Mouse (Mus musculus) colon, adult 2 months (tissue): Measurements from ENCODE around the gene Scube2. TPM values are rescaled to one million over a fixed set of nuclear protein-coding genes. Genes with fewer than 3 reads are reported as not detected.

Experiments
- polyA plus RNA-seq: library from polyadenylated mRNA; depleted of rRNA; stranded (reverse); fragments of >200 nt; gene quantifications from 2 replicates; pipeline ENCODE4 v1.2.3, GENCODE M21; 2012; rRNA removed

Gene Scube2
- polyA plus RNA-seq, result 2.2 and 2.4 TPM in 2 replicates

DNA sequence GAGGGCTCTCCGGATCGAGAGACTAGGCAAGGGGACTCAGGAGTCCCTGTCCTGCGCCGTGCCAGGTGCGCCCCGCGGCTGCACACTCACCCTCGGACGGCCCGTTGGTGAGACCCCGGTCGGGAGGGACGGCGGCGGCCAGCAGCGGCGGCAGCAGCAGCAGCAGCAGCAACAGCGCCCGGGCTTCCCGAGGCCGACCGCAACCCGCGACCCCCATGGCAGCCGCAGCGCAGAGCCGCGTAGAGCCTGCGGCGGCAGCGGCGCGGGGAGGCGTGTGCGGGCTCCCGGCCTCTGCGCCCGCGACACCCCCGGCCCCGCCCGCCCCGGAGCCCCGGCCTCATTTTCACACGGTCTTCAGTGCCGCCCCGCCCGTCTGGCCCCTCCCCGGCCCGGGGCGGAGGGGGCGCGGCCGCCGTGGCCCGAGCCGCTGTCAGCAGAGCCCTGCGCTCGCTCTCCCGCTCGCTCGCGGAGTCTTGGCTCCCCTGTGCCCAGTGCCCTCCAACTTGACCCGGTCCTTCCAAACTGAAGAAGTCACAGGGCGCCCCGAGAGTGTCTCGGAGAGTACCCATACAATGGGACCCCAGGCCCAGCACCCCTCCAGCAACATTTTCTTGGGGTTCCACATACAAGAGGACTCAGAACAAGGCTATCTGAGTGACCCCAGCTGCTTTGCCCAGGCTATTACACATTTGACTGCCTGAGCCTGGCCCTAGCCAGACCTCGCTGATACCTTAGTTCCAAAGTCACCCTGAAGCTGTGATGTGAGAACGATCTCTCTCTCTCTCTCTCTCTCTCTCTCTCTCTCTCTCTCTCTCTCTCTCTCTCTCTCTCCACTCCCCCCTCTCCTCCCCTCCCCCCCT is at the start of gene Scube2:
Gene Scube2 (minus strand): TSS at position 310 of the 860 bp plus-strand sequence.

DNA sequence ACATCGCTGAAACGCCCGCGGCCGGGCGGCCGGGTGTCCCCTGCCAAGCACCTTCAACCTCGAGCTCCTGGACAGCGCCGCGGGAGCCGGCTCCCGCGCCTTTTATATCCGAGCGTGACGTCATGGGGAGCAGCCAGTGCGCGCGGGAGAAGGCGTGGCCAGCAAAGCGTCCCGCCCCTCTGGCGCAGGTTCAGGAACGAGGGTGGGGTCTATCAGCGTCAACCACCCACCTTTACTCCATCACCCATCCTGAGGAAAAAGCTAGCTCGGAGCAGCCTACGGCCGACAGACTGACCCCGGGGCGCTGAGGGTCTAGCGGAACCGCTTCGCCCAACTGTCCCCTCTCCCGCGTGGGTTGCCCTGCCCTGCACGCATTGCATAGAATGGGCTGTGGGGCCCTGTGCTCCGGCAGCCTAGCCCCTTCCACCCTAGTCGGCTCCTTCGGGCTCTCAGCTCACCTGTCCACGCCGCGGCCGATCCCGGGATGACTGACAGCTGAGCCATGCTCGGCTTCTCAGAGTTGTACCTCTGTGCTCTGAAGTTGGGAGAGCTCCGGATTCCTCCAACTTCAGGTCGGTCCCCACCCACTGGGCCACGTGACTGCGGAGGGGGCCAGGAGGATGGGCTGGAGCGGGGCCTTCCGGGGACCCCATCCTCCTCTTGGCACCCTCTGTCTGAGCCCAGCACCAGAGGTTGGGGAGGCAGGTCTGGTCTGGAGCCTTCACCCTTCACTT is 83.8 kb downstream of the Scube2 start, which contains the start of gene Nrip3:
Gene Nrip3 (minus strand): TSS at position 556 of the 734 bp plus-strand sequence.

DNA sequence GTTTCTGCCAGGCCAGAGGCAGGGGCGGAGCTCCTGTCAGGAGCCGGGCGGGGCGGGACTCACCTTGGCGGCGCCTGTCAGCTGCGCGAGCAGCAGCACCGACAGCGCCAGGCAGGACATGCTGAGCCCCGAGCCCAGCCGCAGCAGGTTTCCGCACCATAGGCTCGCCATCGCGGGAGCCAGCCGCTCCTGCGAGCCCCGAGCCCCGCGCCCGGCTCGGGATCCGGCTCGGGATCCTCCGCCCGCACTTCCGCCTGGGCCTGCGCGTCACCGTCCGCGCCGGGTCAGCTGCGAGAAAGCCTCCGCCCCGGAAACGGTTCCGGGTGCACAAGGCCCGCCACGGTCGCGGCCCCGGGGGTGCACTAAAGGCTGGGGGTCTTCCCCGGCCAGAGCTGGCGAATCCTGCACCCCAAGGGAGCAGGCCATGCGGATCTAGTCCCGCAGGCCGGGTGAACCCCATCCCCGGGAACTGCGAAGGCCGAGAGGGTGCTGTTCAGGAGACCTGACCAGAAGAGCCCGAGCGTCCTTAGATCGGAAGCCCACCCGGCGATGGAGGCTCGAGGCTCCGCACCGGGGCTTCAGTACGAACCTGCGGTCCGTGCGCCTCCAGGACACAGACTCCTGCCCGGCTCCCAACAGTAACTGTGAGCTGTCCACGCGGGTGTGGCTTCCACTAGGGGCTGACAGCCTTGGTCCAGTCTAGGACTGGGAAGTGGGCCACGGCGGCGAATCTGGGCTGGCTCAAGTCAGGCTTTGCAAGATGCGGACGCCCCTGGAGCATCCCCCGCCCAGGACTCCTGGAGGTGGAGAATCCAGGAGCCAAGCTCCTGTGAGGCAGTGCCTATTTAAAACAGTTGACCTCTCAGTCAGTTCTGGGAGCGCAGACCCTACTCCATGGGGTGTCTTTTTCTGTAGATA is 113.2 kb downstream of the Scube2 start, which contains the start of gene Tmem9b:
Gene Tmem9b (minus strand): TSS at position 868 of the 918 bp plus-strand sequence.

Other genes starting within 250 kb of the Scube2 start
- gene St5, start 162.1 kb downstream of the Scube2 start, polyA plus RNA-seq, result 46.7 and 55.8 TPM in 2 replicates
- 8.2 and 9.3 TPM in 2 replicates for gene Akip1, start 162.0 kb downstream of the Scube2 start, polyA plus RNA-seq
- 0.51 and 0.95 TPM in 2 replicates for gene BC051019, start 141.8 kb downstream of the Scube2 start, polyA plus RNA-seq
- gene Ascl3, start 134.0 kb downstream of the Scube2 start, polyA plus RNA-seq, result 0.56 and 0.61 TPM in 2 replicates
- 42.9 and 54.3 TPM in 2 replicates for gene Tmem9b, start 112.8 kb downstream of the Scube2 start, polyA plus RNA-seq
- gene Nrip3, start 83.7 kb downstream of the Scube2 start, polyA plus RNA-seq, result 0.09 and 0.17 TPM in 2 replicates
- gene Dennd5a, start 94.8 kb upstream of the Scube2 start, polyA plus RNA-seq, result 27.3 and 29.3 TPM in 2 replicates
- 27.6 and 27.7 TPM in 2 replicates for gene Tmem41b, start 121.2 kb upstream of the Scube2 start, polyA plus RNA-seq
- gene Ipo7, start 152.6 kb upstream of the Scube2 start, polyA plus RNA-seq, result 29.2 and 32.8 TPM in 2 replicates
- gene Zfp143, start 195.5 kb upstream of the Scube2 start, polyA plus RNA-seq, result 11.9 TPM in 2 replicates